ENCODE assay signal across 8 mouse cellular contexts in the genomic region with DNA sequence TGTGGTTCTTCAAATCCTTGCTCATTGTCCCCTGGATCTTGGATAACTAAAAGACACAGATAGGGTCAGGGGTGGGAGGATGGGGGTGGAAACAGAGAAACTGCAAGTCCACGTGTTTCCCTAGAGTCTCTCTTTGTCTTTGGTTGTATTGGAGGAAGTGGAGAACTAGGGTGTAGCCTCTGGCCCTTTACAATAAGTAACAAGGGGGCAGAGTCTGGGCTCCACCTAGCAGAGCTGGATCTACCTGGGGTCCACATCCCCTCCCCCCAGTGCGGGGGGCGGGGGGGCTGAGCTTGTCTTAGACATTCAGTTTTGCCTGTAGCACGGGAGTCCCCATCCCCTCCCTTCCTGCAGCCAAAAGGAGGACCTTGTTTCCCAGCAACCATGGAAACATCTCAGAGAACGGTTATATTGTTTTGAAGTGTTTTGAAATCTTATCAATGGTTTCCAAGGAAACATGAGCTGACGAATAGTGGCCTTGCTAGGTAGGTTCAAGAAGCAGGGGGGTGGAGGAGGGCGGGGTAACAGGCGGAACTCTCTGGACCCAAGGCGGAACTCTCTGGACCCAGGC.
DNase-seq lines count a peak whose midpoint lies in the region; ATAC-seq and TF ChIP-seq lines count a peak whose summit lies in the region.
"Had no signal": no experiment of that assay in that cellular context is flagged by ENCODE, and none has a peak within 500 bp of the region (broad histone marks: within the 10 kb centered on the region; RNA-seq: fewer than 3 reads in every experiment).

No protein-coding gene starts in this region.

- 26% methylated on average over 9 of the region's 9 CpGs for WGBS in embryonic facial prominence, embryonic 11.5 days
- WGBS in lung, embryonic 16.5 days: 4% methylated on average over 9 of the region's 9 CpGs

- no peaks in the 10 kb centered on the region for H3K36me3 ChIP-seq in embryonic facial prominence, embryonic 11.5 days (replicated peaks; ENCODE audit: control insufficient read depth, insufficient read depth, low read depth, low read length)
- no peaks in the 10 kb centered on the region for H3K36me3 ChIP-seq in lung, embryonic 16.5 days (ENCODE audit: control insufficient read depth, insufficient read depth, low read length)
- no peaks in the 10 kb centered on the region for H3K36me3 ChIP-seq in testis, adult 2 months (ENCODE audit: control insufficient read depth, insufficient read depth, low read length)

- ATAC-seq in embryonic facial prominence, embryonic 11.5 days (replicated peaks; ENCODE audit: insufficient number of reproducible peaks, low FRiP score, low TSS enrichment, low read depth): 0 out of 2 replicates have a peak, but pooled peaks have one; percentile 67
- ATAC-seq in lung, embryonic 16.5 days (ENCODE audit: low read depth): peak; percentile 88

- H3K4me1 ChIP-seq in embryonic facial prominence, embryonic 11.5 days (ENCODE audit: control insufficient read depth, insufficient read depth, low read length): no peaks in the 10 kb centered on the region
- H3K4me1 ChIP-seq in lung, embryonic 16.5 days (replicated peaks; ENCODE audit: control insufficient read depth, insufficient read depth, low read length): peaks cover 18% of the 10 kb centered on the region
- H3K4me1 ChIP-seq in testis, adult 2 months (ENCODE audit: control insufficient read depth, insufficient read depth, low read length): peaks cover 4% of the 10 kb centered on the region

- peak; percentile 16 for DNase-seq in adipocyte (ENCODE audit: low spot score)
- peak; percentile 72 for DNase-seq in embryonic facial prominence, embryonic 11.5 days (ENCODE audit: low spot score)
- DNase-seq in heart, postnatal 14 days: peak; percentile 44 to 49
- no peak for DNase-seq in layer of hippocampus, adult 11-12 months (ENCODE audit: low spot score)
- DNase-seq in layer of hippocampus, adult 9-11 months: no peak

- no peaks in the 10 kb centered on the region for H3K9me3 ChIP-seq in embryonic facial prominence, embryonic 11.5 days (replicated peaks; ENCODE audit: control insufficient read depth, low read length)
- no peaks in the 10 kb centered on the region for H3K9me3 ChIP-seq in lung, embryonic 16.5 days (ENCODE audit: control insufficient read depth, low read length)

- TF ChIP-seq CTCF in testis, adult 2 months (IDR thresholded peaks at IDR 0.05; ENCODE audit: control insufficient read depth, insufficient read depth, insufficient replicate concordance, low read depth, low read length): no peak

- intact Hi-C loops in heart, postnatal 14 days (cut with DNase I): loop anchor here (5.0 kb wide), 1 partner anchor 41 kb away; no protein-coding TSS in a partner anchor

- H3K27me3 ChIP-seq in embryonic facial prominence, embryonic 11.5 days (ENCODE audit: control insufficient read depth, insufficient read depth, low read length): no peaks in the 10 kb centered on the region
- H3K27me3 ChIP-seq in lung, embryonic 16.5 days (ENCODE audit: control insufficient read depth, insufficient read depth, low read depth, low read length): no peaks in the 10 kb centered on the region
- no peaks in the 10 kb centered on the region for H3K27me3 ChIP-seq in testis, adult 2 months (ENCODE audit: control insufficient read depth, insufficient read depth, low read length)

- no peak overlapping the region for H3K4me2 ChIP-seq in embryonic facial prominence, embryonic 11.5 days (ENCODE audit: low read depth, low read length)
- peak overlapping the region; percentile 31 for H3K4me2 ChIP-seq in lung, embryonic 16.5 days (ENCODE audit: low read depth, low read length)

- no peak overlapping the region for H3K4me3 ChIP-seq in embryonic facial prominence, embryonic 11.5 days (ENCODE audit: low read depth, low read length)
- no peak overlapping the region for H3K4me3 ChIP-seq in lung, embryonic 16.5 days (ENCODE audit: low read length)
- H3K4me3 ChIP-seq in testis, adult 2 months (ENCODE audit: control insufficient read depth, low read depth, low read length): peak overlapping the region; percentile 60
- H3K4me3 ChIP-seq: erythroblast, embryonic 14.5 days had no signal

- no peak overlapping the region for H3K27ac ChIP-seq in embryonic facial prominence, embryonic 11.5 days (replicated peaks; ENCODE audit: low read depth, low read length)
- peak overlapping the region; percentile 57 for H3K27ac ChIP-seq in lung, embryonic 16.5 days (ENCODE audit: low read length)
- peak overlapping the region; percentile 18; the same call in 1 of the 2 replicates for H3K27ac ChIP-seq in testis, adult 2 months (ENCODE audit: control insufficient read depth, insufficient read depth, low read depth, low read length)

- H3K9ac ChIP-seq in embryonic facial prominence, embryonic 11.5 days (replicated peaks; ENCODE audit: low read length): no peak overlapping the region
- no peak overlapping the region for H3K9ac ChIP-seq in lung, embryonic 16.5 days (ENCODE audit: low read length)

- TF ChIP-seq POLR2A in testis, adult 2 months (IDR thresholded peaks at IDR 0.05; ENCODE audit: control insufficient read depth, low read depth, low read length): peak; percentile 5; the same call in 1 of the 2 replicates

Comparison
In these comparisons a context has a peak if more than half of its experiments do, and no peak if none do; other contexts are left out.
1. DNase-seq: peak in adipocyte (single experiment), embryonic facial prominence, embryonic 11.5 days (single experiment) and heart, postnatal 14 days (2 of 2); none in layer of hippocampus, adult 11-12 months (single experiment) and layer of hippocampus, adult 9-11 months (single experiment).